Mouse (Mus musculus): ENCODE data around the gene Casc1. TPM values are rescaled to one million over a fixed set of nuclear protein-coding genes. Genes with fewer than 3 reads are reported as not detected.

Casc1 gene
- polyA plus RNA-seq (2017; shearing (Covaris generic)) = 1.3 TPM

GRCm38 (mm10) chr6:145210816-145211338 is at the start of gene Casc1, which contains the start of gene Etfrf1:
Gene Casc1 (minus strand): TSS chr6:145211005.
Gene Etfrf1 (plus strand): TSS chr6:145211134.

GRCm38 (mm10) chr6:145250185-145250791 is 39.5 kb upstream of the Casc1 start, which contains the start of gene Kras:
Gene Kras (minus strand): TSS chr6:145250239.

Other genes starting within 250 kb of the Casc1 start
- 0.65 TPM for gene Bcat1, start 134.8 kb downstream of the Casc1 start, polyA plus RNA-seq (2017; shearing (Covaris generic))
- gene Lrmp, start 95.4 kb downstream of the Casc1 start, polyA plus RNA-seq (2017; shearing (Covaris generic)) = 138 TPM
- gene Etfrf1, start 129 bp upstream of the Casc1 start, polyA plus RNA-seq (2017; shearing (Covaris generic)) = 17.8 TPM
- gene Kras, start 39.2 kb upstream of the Casc1 start, polyA plus RNA-seq (2017; shearing (Covaris generic)) = 405 TPM